Mouse (Mus musculus) heart, postnatal 14 days (tissue): ENCODE measurements around the gene Jph2. TPM values are rescaled to one million over a fixed set of nuclear protein-coding genes. Genes with fewer than 3 reads are reported as not detected.
A peak's percentile ranks its signal among the peaks of the same experiment; 100 is the strongest.

Experiments
- DNase-seq, 2 experiments: peaks; one replicate each; pipeline ENCODE4 v3.0.0; 2021 to 2022
- intact Hi-C: fragments of 180-260 bp; cut with DNase I; formaldehyde crosslinking; loops from one replicate; pipeline ENCODE4 v1.15.1; 2025
- long read RNA-seq, 2 experiments: library from polyadenylated mRNA; stranded (forward); transcript quantifications; one replicate each; pipeline ENCODE4 v2.0.0; 2021
- total RNA-seq, 2 experiments: library from RNA; stranded (reverse); gene quantifications; 2 replicates each; pipeline ENCODE4 v1.2.3; 2021

Gene Jph2
- total RNA-seq, result 100 to 1,000 TPM; 401 to 402 TPM
- long read RNA-seq, experiment 1, full-length matches to known transcripts, result 27 of 73 reads
- long read RNA-seq, experiment 1, partial matches to known transcripts, result 16 of 73 reads
- long read RNA-seq, experiment 1, other reads (novel, unspliced or antisense), result 30 of 73 reads
- long read RNA-seq, experiment 2, full-length matches to known transcripts, result 15 of 50 reads
- long read RNA-seq, experiment 2, partial matches to known transcripts, result 17 of 50 reads
- long read RNA-seq, experiment 2, other reads (novel, unspliced or antisense), result 18 of 50 reads

GRCm38 (mm10) chr2:163397905-163398304, at the start of gene Jph2:
Gene Jph2, minus strand, starts transcription at chr2:163397993.
- DNase-seq, result peak; percentile 76 to 81
- intact Hi-C loops, result loop anchor here (5.0 kb wide), 1 partner anchor 36 kb away; no protein-coding TSS in a partner anchor

GRCm38 (mm10) chr2:163447375-163447774, 49.6 kb upstream of the Jph2 start:
- no peak for DNase-seq
- intact Hi-C loops, result no loop called here

GRCm38 (mm10) chr2:163444017-163444416, 46.2 kb upstream of the Jph2 start:
- intact Hi-C loops, result no loop called here
- DNase-seq, result no peak

- peak; percentile 33 to 49 for DNase-seq
- intact Hi-C loops, result no loop called here
Observed at GRCm38 (mm10) chr2:163443543-163443942, 45.8 kb upstream of the Jph2 start.

- DNase-seq, result no peak
- intact Hi-C loops, result no loop called here
Observed at GRCm38 (mm10) chr2:163439488-163439887, 41.7 kb upstream of the Jph2 start.

- DNase-seq, result peak; percentile 41 to 55
- intact Hi-C loops, result no loop called here
Observed at GRCm38 (mm10) chr2:163438619-163439451, 41.0 kb upstream of the Jph2 start.

DNA sequence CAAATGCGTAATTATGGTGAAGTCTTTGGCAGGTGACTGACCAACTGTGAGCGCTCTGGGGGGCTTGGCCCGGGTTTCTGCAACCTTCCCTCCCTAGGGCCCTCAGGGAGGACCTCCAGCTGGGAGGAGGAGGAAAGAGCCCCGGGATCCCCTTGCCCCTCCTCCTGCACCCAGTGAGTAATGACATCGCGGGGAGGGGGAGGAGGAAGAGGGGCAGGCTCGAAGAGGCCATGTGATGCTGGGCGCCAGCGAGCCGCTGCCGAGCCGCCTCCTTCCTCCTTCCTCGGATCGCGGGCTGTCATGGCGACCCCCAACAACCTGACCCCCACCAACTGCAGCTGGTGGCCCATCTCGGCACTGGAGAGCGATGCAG, 40.4 kb upstream of the Jph2 start, which contains the start of gene Gdap1l1:
Gene Gdap1l1 (plus strand): TSS at position 231 of the 373 bp plus-strand sequence.
- DNase-seq, result no peak
- intact Hi-C loops, result no loop called here

- intact Hi-C loops, result no loop called here
- no peak for DNase-seq
Observed at GRCm38 (mm10) chr2:163437800-163438199, 40.0 kb upstream of the Jph2 start.

GRCm38 (mm10) chr2:163433971-163434370, 36.2 kb upstream of the Jph2 start:
- DNase-seq, result no peak
- intact Hi-C loops, result no loop called here

GRCm38 (mm10) chr2:163431289-163431688, 33.5 kb upstream of the Jph2 start:
- no peak for DNase-seq
- intact Hi-C loops, result no loop called here

DNA sequence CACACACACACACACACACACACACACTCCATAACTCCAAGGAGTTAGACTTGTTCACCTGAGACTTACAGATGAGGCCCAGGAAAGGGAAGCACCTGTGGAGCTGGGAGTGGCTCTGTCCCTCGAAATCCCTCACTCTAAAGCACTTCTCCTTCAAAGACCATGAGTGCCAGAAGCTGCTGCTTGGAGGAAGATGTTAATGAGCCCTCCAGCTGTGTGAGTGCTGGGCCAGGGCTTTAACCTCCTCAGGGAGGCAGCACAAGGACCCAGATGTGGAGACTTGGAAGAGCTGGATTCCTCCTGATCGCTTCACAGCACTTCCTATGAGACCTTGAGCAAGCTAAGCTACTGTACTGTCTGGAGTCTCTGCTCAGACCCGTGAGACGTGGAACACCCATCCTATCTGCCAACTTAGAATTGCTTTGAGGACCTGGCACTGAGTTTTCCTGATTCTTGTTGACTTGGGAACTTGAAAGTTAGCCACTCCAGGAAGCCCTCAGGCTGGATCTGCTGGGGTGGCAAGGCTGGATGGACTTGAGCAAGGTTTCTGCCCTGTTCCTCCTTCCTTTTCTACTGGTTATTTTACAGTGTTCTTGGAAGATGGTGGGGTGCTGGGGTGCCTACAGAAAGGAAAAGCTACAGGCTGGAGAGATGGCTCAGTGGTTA, 30.7 kb upstream of the Jph2 start:
- no peak for DNase-seq
- intact Hi-C loops, result no loop called here

DNA sequence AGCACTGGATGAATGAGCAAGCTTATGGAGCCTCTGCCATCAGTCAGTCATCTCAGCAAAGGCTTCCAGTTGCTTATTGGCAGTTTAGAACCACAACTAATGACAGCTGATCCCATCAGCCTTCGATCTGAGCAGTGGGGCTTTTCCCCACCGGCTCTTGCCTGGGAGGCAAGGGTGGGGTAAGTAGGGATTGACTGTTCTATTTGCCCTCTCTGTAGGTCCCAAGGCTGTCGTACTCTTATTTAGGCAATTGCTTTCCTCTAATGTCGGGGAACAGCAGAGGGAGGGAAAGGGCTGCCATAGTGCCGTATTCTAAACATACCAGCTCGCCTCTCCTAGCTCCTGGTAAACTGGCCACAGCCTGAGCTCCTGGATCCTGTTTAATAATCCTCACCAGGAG, 26.8 kb upstream of the Jph2 start, which contains the start of gene Oser1:
Gene Oser1 (minus strand): TSS at position 101 of the 400 bp plus-strand sequence.
- no peak for DNase-seq
- intact Hi-C loops, result no loop called here

GRCm38 (mm10) chr2:163422895-163423660, 25.3 kb upstream of the Jph2 start:
- intact Hi-C loops, result no loop called here
- no peak for DNase-seq

DNA sequence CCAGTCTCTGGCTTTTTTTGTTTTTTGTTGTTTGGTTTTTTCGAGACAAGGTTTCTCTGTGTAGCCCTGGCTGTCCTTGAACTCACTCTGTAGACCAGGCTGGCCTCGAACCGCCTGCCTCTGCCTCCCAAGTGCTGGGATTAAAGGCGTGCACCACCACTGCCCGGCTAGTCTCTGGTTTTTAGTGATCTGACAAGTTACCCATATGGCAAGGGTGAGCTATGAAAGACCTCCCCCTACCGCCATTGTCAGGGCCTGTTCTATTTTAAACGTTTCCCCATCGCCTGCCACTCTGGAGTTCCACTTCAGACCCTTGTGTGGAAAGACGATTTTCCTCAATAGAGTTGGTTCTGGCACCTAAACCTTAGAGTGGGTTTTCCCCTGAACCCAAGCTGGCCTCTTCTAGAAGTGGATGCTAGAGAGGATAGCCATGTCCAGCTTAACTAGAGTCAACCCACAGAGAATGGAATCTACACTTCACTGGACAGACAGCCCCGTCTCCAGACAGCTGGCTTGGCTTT, 22.6 kb upstream of the Jph2 start:
- intact Hi-C loops, result loop anchor here (2.0 kb wide), 1 partner anchor 52 kb away; the partner anchor contains the start of gene Fitm2
- DNase-seq, result no peak

- peak; percentile 99 for DNase-seq
- intact Hi-C loops, result loop anchor here (2.0 to 5.0 kb wide), 2 partner anchors 53 to 487 kb away; partner anchors contain the start of genes Fitm2 and Srsf6
Observed at GRCm38 (mm10) chr2:163419346-163420045, 21.7 kb upstream of the Jph2 start.

GRCm38 (mm10) chr2:163418841-163419345, 21.1 kb upstream of the Jph2 start:
- intact Hi-C loops, result loop anchor here (5.0 kb wide), 1 partner anchor 487 kb away; the partner anchor contains the start of gene Srsf6

GRCm38 (mm10) chr2:163417830-163418229, 20.0 kb upstream of the Jph2 start:
- intact Hi-C loops, result loop anchor here (5.0 kb wide), 1 partner anchor 486 kb away; the partner anchor contains the start of gene Srsf6
- no peak for DNase-seq

More at GRCm38 (mm10) chr2:163418841-163419345, 21.1 kb upstream of the Jph2 start:
- no peak for DNase-seq

DNA sequence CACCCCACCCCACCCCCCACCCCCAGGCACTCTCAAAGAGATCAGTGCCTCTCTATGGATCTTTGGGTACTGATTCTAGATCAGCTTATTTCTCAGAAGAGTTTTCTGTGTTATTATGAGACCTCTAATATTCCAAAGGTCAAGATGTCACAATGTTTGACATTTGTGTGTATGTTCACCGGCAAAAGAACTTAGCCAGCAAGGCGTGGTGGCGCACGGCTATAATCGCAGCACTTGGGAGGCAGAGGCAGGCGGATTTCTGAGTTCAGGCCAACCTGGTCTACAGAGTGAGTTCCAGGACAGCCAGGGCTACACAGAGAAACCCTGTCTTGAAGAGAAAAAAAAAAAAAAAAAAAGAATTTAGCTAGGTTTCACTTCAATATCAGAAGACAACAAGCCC, 19.2 kb upstream of the Jph2 start:
- DNase-seq, result no peak
- intact Hi-C loops, result loop anchor here (5.0 kb wide), 1 partner anchor 485 kb away; the partner anchor contains the start of gene Srsf6
